Mouse (Mus musculus) A20 (cell line): ENCODE results near the gene Vmn2r40.
"Not testable (repeated sequence)": the region's sequence is repeated elsewhere in the genome, so short reads cannot be mapped to it uniquely, and the experiment has no call there.

Source experiments
- DNase-seq: peaks from one replicate; pipeline ENCODE4 v3.0.0-alpha.2; 2011; ENCODE audit warnings: low read depth, low spot score

Vmn2r40 gene

DNA sequence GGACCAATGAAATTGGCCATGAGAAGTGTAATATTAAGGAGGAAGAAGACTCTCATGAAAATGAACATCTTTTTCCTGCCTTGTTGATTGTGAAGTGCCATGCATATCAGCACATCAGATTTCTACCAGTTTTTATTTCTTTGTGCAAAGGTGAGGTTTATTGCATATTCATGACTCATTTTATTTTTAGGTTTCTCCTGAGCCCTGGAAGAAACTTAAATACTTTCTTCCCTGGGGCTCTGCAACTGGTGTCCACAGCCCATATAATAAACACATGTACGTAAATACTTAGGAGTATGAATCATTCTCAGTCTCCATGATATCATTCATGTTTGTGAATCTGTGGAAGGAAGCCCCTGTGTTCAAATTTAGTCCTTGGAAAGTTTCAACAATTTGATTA, at the start of gene Vmn2r40:
TSS of gene Vmn2r40 (minus strand) at position 101 of the 400 bp plus-strand sequence.
- not testable (repeated sequence) for DNase-seq
